Mouse (Mus musculus) embryo, embryonic 10.5 days (tissue): ENCODE measurements around the gene Ube2t.

Experiments used
- DNase-seq: peaks from one replicate; pipeline ENCODE4 v3.0.0-alpha.2; 2015; ENCODE audit warnings: low spot score

The Ube2t gene

DNA sequence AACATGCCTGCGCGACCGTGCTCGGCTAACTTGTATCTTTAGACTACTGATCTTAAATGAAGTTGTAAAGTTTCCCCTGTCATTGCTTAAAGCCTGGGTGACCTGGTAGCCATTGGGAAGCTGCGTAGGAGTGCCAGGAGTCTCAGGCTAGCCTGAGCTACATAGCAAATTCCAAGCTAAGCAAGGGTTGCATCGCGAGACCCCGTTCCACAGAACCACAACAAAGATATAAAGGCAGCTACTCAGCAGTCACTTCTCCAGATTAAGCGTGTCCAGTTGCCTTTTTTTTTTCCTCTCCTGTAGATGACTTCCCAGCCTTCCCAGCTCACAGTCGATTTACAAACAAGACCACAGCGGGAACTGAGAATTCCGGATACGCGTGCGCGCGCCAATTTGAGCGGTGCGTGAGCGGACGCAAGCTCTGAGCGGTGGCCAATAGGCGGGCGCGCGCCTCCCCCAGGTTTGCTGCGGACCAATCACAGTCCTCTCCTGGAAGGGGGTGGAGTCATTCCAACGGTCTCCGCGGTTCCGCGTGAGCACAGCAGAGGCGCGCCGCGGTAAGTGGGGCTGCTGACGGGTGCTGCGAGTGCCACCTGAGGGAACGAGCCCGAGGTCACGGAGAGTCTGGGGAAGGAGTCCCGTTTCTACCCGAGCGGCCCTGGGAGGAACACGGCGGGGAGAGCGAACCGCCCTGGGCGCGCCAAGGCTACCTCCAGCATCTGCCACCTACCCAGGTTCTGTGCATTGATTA, at the start of gene Ube2t:
Gene Ube2t, plus strand, starts transcription at position 513 of the 751 bp plus-strand sequence.
- DNase-seq, result peak; percentile 98

DNA sequence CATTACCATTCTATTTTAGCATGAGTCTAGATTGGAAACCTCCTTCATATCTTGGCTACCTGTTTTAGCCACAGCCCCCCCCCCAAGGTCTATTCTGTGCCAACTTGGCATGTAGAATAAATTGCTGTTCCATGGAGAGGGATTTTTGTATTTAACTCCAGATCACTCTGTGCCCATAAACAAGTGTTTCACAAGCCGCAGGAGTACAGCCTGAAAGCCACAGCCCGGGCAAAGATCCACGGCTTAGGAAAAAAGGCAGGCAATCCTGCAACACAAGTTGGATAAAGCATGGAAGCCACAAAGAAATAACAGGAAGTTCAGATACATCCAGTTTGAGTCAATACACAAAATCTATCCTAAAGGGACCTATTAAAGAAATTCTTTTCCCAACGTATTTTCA, 48.8 kb upstream of the Ube2t start:
- DNase-seq, result no peak

DNA sequence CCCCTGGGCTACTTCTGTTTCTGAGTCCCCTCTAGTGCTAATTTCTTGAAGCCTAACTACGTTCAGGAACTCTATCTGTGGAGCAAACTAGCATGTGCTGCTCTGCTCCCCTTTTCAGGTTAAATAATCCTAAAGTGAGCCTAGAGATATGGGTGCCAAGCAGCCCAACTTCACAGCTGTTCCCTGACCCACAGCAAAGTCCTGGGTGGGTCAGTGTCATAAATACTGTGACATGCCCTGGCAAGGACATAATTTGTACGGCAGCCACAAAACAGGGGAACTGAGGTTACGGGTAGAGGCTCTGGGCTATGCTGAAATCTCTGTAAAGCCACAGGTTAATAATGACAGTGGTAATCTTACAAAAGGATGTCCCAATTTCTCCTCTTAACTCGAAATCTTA, 46.9 kb upstream of the Ube2t start:
- no peak for DNase-seq

DNA sequence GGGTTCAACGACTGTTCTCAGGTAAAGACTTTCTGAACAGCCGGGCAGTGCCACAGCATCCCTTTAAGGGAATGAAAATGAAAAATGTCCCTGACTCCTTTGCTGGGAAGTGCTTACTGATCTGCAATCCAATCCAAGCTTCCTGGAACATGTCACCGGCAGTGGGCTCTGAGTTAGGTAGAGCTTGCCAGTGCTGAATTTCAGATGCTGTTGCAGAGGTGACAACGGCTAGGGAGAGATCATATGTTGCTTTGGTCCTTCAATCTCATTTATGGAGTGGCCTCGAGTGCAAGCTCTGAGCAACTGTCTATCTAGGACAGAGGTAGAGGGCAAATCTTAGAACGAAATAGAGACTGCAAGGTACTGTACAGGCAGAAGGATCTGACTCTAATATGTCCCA, 43.4 kb upstream of the Ube2t start:
- no peak for DNase-seq

DNA sequence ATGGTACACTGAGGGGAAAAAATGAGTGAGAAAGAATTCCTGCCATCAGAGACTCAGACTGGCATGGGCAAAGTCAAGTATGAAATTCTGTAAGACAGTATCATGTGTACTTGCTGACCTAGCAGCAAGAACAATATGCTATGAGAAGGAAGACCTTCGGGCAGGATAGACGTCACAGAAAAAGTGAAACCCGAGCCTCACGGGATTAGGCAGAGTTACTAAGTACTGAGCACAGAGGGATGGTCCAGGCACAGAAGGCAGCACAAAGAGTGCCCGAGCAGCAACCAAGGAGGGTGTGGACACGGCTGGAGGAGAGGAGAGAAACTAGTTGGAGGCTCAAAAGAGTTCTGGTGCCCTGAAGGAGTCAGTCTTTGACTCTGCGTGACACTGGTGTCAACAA, 29.9 kb upstream of the Ube2t start:
- peak; percentile 25 for DNase-seq

DNA sequence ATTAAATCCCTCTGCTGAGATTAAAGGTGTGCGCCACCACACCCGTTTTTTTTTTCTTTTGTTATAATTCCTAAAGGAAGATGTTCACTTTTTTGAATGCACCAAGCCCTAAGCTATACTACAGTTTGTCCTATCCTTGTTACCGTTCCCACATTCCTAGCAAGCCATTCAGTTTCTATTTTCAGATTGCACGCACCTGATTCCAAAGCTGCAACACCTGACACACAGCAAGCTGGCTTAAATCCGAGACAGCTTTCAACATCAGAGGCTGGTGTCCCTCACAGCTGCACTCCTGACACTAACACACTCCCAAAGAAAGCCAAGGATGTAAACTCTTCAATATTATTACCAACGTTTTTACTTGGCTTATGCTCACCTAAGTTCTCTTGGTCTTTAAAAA, 26.0 kb upstream of the Ube2t start:
- DNase-seq, result no peak

DNA sequence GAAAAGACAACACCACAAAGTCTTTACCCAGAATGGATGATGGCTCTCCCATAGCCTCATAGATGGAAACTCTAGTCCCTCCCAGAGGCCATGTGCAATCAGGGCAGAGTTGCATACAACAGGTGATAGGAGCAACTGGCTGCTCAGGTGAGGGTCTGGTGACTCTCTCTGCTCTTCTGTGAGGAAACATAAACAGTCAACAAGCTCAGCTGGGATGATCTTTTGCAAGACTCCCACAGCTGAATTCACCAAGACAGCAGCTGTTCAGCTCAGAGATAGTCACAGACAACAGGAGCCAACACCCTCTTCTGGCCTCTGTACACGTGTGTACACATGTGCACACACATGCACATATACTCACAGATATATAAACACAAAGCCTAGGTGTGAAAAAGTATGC, 24.1 kb upstream of the Ube2t start:
- DNase-seq, result no peak

DNA sequence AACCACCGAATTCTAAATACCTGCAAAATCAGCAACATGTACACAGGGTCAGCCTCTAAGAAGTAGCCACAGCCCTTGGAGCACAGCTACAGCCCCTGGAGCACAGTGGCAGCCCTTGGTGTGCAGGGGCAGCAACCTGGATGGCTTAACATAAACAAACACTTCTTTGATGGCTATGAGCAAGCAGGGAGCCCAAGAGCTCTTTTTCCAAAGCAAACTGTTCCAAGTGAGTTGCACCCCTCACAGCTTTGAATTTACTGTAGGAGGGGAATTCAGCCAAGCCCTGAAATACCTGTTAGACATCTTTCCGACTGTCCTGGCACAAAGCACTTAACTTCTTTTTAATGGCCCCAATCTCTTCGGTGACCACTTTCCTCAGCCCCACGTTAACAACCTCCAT, 21.5 kb upstream of the Ube2t start:
- no peak for DNase-seq

DNA sequence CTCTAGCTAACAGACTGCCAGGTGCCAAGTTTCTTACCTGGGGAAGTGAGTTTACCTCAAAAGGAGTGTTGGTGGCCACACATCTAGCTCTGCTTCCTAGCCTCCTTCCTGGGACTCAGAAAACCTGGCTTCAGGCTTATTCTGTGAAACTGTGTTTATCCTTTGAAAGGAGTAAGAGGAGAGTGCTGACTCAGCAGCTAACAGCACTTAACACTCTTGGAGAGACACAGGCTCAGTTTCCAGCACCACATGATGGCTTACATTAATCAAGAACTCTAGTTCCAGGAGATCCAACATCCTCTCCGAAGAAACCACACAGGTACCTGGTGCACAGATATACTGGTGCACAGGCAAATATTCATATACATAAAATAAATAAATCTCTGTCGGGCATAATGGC, 19.5 kb upstream of the Ube2t start:
- DNase-seq, result no peak

DNA sequence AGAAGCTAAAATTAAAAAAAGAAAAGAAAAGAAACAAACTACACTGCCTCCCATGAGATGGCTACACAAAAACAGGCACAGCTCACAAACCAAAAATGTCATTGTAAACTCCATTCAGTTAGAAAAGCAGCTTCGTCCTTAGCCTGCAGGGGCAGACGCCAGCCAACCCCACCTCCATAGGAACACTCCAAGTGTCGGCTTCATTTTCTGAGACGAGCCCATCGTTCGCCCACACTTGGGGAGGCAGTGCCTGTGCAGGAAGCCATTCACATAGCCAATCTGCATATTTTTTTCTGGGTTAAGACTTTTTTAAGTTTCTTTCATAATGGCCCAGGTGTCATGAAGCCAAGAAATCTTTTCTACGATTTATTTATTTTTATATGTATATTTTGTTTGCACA, 14.8 kb upstream of the Ube2t start:
- no peak for DNase-seq

DNA sequence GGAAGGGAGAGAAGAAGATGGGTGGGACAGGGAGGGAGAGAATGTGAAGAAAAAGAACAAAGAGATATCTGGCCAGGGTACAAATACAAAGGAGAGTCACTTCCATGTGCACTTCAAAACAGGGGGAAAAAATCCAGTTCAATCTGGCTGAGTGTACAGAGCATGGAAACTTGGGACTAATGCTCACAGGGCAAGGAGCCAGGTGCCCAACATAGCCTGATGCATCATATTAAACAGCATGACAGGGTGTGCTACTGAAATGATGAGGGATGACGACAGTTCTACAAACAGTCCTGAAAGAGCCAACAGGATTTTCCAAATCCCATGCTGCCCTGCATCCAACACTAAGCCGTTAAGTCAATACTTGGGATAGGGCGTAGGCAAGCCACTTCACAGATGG, 12.4 kb upstream of the Ube2t start:
- DNase-seq, result no peak

DNA sequence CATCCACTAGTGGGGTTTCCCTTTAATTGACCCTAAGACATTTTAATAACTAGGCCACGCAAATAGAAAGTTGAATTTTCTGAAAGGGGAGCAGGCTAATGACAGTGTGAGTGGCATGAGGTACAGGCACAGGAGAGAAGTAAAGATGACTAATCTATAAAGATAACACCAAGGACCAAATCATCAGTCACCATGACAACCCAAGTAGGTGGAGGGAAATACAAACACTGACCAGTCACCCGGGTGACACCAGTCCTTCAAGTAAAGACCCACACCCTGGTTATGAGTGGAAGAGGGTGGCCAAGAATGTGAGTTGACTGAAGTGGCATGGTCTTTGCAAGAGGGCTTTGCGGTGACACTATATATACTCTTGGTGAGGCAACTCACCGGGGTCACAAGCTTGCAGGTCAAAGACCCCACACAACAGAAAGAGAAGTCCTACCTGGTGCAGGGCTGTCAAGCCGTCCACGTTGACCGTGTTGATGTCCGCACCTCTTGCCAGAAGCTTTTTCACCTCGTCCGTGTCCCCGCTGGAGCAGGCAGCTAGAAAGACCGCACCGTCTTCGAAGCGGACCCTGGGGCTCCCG, 7.2 kb upstream of the Ube2t start:
- DNase-seq, result peak; percentile 37

DNA sequence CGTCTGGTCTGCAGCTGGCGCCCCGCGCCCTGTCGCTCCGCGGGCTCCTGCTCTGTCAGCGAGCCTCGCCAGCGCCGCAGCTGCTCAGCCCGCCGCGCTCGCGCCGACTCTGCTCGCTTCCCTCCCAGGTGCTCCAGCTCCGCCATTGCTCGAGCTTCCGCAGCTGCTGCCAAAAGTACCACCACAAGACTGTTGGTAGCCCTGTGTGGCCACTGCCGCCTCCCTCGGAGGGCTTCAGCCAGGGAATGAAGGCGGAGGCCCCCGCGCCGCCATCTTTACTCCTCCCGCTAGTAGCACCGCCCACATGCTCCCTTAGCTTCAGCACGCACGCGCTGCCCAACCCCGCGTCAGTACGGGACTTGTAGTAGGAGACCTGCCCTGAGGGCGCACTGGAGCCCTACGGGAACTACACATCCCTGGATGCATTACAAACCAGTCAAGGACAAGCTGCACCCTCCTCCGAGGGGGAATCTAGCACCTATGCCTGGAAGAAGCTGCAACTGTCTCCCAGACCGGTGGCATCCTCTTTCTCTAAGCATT, 6.7 kb upstream of the Ube2t start, which contains the start of gene Ppp1r12b:
Gene Ppp1r12b, minus strand, starts transcription at position 306 of the 540 bp plus-strand sequence.
- DNase-seq, result peak; percentile 97

DNA sequence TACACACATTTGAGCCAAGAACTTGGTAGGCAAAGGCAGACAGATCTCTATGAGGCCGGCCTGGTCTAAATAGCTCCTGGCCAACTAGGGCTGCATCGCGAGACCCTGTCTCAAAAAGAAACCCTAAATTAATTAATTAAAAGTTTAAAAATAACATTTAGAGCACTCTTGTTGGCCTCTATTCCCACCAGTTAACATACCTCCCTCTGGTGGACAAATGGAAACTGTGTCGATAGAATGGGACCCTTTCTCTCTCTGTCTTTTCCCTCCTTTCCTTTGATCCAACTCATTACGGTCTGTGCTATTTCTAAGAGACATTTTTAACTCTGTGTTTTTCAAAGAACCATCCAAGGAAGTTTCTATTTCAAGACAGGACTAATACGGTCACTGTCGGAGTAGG, 1.7 kb upstream of the Ube2t start:
- DNase-seq, result peak; percentile 11

DNA sequence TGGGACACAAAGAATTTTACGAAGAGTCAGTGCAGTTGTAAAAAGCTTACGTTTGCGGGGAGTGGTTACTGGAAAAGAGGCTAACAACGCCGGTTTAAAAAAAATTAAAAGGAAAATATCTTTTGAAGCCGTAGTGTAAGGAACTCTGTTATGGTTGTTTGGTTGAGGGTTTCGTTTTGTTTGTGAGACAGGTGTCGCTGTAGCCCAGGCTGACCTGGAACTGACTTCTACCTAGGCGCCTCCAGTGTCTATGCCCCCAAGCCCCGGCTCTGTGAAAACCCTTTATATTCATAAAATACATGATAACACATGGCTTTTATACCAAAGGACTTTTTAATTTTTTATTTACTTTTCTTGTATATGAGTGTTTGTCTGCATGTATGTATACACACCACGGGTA, 456 bp downstream of the Ube2t start:
- no peak for DNase-seq

DNA sequence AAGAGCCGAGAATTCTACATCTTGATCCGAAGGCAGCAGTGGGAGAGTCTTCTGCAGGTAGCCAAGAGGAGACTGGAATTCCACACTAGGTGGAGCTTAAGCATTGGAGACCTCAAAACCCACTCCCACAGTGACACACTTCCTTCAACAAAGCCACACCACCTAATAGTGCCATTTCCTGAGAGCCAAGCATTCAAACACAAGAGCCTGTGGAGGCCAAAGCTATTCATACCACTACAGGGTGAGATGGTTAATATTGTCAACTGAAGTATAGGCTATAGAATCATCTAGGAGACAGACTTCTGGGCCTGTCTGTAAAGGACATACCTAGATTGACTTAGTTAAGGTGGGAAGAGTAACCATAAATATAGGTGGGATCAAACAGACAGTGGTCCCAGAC, 3.1 kb downstream of the Ube2t start:
- no peak for DNase-seq

DNA sequence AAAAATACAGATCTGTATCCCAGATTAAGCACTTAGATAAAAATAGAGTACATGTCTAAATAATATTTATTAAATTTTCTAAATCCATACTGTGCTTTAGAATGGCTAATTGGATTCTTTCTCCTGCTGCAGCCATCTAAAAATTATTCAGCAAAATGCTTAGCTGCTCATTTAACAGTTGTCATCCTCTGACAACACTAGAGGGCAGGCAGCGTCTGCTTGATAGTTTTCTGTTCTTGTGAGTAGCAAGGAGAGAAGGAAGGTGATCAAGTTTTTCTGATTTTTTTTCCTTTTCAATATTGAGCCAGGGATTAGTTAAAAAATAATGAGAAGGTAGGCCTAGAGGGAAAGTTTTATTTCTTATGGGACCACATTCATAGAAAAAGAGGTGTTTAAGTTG, 10.6 kb downstream of the Ube2t start:
- no peak for DNase-seq

DNA sequence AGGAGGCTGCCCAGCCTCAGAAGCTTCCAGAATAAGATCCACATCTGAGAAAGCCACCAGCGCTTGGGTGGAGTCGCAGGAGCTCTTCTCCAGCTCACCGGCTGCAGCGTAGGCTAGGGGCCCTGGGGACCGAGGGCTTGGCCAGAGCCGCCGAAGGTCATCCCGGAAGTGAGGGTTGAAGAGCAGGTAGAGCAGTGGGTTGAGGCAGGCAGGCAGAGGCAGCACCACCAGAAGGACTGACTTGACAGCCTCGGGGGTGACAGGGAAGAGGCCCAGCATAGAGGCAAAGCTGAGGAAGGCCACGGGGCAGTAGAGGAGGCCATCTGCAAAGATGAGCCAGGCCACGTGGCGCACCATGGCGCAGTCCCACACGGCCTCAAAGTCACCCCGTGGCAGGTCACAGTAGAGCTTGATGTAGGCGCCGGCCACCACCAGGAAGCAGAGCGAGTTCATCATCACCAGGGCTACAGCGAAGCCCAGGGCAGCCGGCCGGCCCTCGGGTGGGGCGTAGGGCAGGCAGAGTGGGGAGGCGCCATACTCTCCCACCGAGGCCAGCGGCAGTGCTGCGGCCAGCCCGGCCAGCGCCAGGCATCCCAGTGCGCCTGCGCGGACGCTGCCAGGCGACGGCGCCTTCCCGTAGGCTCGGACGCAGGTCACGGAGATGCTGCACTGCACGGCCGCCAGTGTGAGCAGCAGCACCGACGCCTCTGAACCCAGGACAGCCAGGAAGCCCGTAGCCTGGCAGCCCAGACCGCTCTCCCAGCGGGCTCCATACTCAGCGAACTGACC, 25.0 kb downstream of the Ube2t start:
- peak; percentile 80 for DNase-seq

DNA sequence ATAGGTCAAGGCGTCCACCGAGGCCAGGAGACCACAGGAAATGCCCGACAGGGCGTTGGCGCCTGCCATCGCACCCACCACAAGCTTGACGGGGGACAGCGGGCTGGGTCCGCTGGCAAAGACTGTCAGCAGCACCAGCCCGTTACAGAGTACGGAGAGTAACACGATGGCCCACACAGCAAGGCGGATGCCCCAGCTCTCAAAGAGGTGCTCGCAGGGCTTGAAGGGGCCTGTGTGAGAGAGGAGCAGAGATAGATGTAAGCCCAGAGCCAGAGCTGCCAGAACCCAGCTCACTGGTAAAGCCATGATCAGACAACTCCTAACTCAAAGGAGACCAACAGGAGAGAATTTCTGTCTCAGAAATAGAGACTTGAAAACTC, 25.6 kb downstream of the Ube2t start:
- no peak for DNase-seq

DNA sequence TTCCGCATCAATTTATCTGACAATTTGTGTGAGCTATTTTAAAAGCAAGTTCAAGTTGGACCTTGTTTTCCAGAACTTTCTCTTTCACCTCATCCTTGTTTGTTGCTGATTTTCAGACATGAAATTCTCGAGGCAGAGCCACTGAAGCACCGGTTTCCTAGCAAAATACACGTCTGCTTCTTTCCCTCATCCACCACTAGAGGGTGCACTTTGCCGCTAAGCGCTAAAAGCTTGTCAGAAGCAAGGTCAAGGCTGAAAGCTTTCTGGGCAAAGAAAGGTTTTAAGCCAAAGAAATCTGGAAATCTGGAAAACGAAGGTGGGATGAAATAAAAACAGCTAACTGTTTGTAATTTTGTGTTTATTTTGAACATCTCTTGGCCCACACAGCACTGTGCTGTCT, 27.0 kb downstream of the Ube2t start:
- DNase-seq, result peak; percentile 95

DNA sequence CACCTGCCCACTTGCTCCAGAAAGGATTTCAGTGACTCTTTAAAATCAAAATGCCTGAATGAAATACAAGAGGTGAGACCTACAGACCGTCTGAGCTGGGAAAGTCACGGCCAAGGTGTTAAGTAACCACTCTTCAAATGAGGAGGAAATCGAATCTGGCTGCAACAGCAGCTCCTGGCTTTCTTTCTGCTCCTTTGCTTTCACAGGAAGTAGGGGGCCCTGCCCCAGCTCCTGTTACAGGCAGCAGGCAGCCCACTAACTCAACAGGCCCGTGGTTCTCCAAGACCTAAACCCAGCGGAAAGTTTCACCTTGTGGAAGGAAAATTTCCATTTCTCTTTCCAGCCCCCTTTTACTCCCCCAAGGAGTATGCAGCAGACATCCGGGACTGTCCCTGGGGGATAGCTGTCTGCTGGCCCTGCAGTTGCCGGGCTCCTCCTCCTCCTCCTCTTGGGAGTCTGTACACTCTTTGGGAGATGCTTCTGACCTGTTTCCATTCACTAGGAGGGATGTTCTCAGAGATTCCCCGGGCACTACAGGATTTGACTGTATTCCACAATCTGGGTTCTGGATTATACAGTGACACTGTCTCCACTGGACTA, 29.8 kb downstream of the Ube2t start:
- peak; percentile 14 for DNase-seq

DNA sequence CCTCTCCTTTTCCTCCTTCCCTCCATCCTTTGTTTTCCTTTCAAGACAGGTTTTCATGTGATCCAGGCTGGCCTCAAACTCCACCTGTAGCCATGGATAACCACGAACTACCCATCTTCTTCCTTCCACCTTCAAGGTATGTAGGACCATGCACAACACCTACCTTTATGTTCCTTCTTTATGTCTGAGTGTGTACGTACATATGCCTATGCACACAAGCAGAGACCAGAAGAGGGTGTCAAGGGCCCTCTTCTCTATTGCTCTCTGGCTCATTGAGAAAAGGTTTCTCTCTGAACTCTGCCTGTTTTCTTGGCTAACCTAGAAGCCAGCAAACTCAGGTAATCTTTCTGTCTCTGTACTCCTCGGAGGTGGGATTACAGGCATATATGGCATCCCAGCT, 32.4 kb downstream of the Ube2t start:
- no peak for DNase-seq

DNA sequence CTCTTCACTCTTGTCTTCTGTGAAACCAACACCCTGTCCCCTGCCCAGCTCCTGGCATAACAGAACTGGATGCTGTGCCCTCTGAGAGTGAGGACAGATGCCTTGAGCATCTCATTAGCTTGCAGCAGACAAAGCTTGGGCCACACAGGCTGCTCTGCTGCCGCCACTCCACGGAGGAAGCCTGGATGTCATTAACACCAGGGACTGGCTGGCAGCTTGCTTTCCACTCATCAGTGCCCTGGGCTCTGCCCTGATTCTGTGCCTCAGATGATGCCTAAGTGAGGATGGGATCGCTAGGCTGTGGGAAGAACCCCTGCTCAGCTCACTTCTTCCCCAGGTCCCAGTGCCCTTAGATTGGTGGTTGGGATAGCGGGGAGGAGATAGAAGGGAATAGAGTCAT, 33.1 kb downstream of the Ube2t start:
- DNase-seq, result no peak
